Mouse (Mus musculus): ENCODE data around the gene Pknox2. TPM values are rescaled to one million over a fixed set of nuclear protein-coding genes. Genes with fewer than 3 reads are reported as not detected.
A peak's percentile ranks its signal among the peaks of the same experiment; 100 is the strongest.

Pknox2 gene
- polyA plus RNA-seq (2012; rRNA removed) = 32.2 and 37.2 TPM in 2 replicates

DNA sequence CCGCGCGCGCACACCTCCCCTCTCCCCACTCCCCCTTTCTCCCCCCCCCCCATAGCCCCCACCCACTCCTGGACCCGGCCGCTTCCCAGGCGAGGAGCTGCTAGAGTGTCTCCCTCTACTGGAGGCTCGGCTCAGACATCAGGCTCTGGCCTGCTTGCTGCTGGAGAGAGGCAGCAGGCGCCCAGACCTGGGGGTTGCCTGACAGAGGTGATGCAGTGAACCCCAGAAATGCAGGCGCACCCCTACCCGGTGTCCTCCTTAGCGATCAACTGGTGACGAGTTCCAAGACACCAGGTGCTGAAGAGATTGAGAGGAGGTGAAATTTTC, at the start of gene Pknox2:
Pknox2 (minus strand) TSS at position 49 of the 327 bp plus-strand sequence.
- H3K4me3 ChIP-seq (replicated peaks; ENCODE audit: extremely low read depth, low read depth, low read length) = peak within 1 kb of the TSS; percentile 55
- peak; percentile 69 for DNase-seq
- 1% methylated on average over 9 of the region's 13 CpGs for WGBS
- TF ChIP-seq POLR2A (IDR thresholded peaks at IDR 0.05; ENCODE audit: borderline replicate concordance, extremely low read depth, low read depth, low read length) (no peak), CTCF (IDR thresholded peaks at IDR 0.05; ENCODE audit: insufficient read depth, low read length) (peak; percentile 60)
- peaks cover 2% of the 10 kb centered on the region; the same call in 1 of the 2 replicates for H3K4me1 ChIP-seq (ENCODE audit: control insufficient read depth, insufficient read depth, low read length)

DNA sequence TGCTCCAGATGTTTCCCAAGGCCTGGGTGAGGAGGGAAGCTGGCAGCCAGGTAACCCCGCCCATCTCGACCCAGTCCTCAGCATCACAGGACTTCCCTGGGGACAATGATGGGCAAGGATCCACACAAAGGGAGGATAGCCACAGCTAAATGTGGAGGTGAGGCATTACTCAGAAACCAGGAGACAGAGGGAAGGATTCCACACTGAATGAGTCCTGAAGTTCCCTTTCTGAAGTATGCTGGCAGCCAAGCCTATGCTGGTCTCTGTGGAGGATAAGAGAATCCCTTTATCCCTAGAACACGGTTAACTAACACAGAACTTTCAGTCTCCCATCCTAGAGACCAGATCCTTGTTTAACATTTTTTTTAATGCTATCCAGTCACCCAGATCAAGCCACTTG, 40.8 kb upstream of the Pknox2 start:
- TF ChIP-seq POLR2A (IDR thresholded peaks at IDR 0.05; ENCODE audit: borderline replicate concordance, extremely low read depth, low read depth, low read length) (no peak), CTCF (IDR thresholded peaks at IDR 0.05; ENCODE audit: insufficient read depth, low read length) (no peak)
- no peak overlapping the region for H3K4me3 ChIP-seq (replicated peaks; ENCODE audit: extremely low read depth, low read depth, low read length)
- WGBS = 78% methylated on average over 3 of the region's 3 CpGs
- no peak for DNase-seq
- H3K4me1 ChIP-seq (ENCODE audit: control insufficient read depth, insufficient read depth, low read length) = no peaks in the 10 kb centered on the region

- 69% methylated on average over 5 of the region's 5 CpGs for WGBS
- no peak for TF ChIP-seq CTCF (IDR thresholded peaks at IDR 0.05; ENCODE audit: insufficient read depth, low read length)
- no peak for TF ChIP-seq POLR2A (IDR thresholded peaks at IDR 0.05; ENCODE audit: borderline replicate concordance, extremely low read depth, low read depth, low read length)
- no peak for DNase-seq
- Histone ChIP-seq H3K4me1 (ENCODE audit: control insufficient read depth, insufficient read depth, low read length) (no peaks in the 10 kb centered on the region), H3K4me3 (replicated peaks; ENCODE audit: extremely low read depth, low read depth, low read length) (no peak overlapping the region)
Observed at GRCm38 (mm10) chr9:37187407-37187806, 40.2 kb upstream of the Pknox2 start.

GRCm38 (mm10) chr9:37183176-37183575, 36.0 kb upstream of the Pknox2 start:
- no peaks in the 10 kb centered on the region for H3K4me1 ChIP-seq (ENCODE audit: control insufficient read depth, insufficient read depth, low read length)
- TF ChIP-seq POLR2A (IDR thresholded peaks at IDR 0.05; ENCODE audit: borderline replicate concordance, extremely low read depth, low read depth, low read length) (no peak), CTCF (IDR thresholded peaks at IDR 0.05; ENCODE audit: insufficient read depth, low read length) (no peak)
- no peak for DNase-seq
- WGBS = 56% methylated on average over 2 of the region's 2 CpGs
- H3K4me3 ChIP-seq (replicated peaks; ENCODE audit: extremely low read depth, low read depth, low read length) = no peak overlapping the region

GRCm38 (mm10) chr9:37181596-37181995, 34.4 kb upstream of the Pknox2 start:
- WGBS = 72% methylated on average over 5 of the region's 5 CpGs
- Histone ChIP-seq H3K4me1 (ENCODE audit: control insufficient read depth, insufficient read depth, low read length) (no peaks in the 10 kb centered on the region), H3K4me3 (replicated peaks; ENCODE audit: extremely low read depth, low read depth, low read length) (no peak overlapping the region)
- no peak for DNase-seq
- TF ChIP-seq CTCF (IDR thresholded peaks at IDR 0.05; ENCODE audit: insufficient read depth, low read length) = no peak
- TF ChIP-seq POLR2A (IDR thresholded peaks at IDR 0.05; ENCODE audit: borderline replicate concordance, extremely low read depth, low read depth, low read length) = no peak

DNA sequence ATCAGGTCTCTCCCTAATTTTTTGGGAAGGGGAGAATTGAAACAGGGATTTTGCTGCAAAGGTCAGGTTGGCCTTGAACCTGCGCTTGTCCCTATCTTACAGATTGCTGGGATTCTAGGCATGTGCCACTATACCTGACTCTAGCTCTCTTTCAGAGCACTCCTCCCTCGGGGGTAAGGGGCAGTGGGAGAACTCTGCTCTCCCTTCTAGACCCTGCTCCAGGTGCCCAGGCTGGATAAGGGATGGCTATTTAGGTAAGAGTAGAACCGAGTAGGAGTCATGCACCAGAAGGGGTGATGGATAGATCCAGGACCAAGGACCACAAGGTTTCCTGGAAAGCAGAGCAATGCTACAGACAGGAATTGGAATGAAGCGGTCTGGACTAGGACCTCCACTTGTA, 32.4 kb upstream of the Pknox2 start:
- DNase-seq = no peak
- Histone ChIP-seq H3K4me1 (ENCODE audit: control insufficient read depth, insufficient read depth, low read length) (no peaks in the 10 kb centered on the region), H3K4me3 (replicated peaks; ENCODE audit: extremely low read depth, low read depth, low read length) (no peak overlapping the region)
- no peak for TF ChIP-seq CTCF (IDR thresholded peaks at IDR 0.05; ENCODE audit: insufficient read depth, low read length)
- TF ChIP-seq POLR2A (IDR thresholded peaks at IDR 0.05; ENCODE audit: borderline replicate concordance, extremely low read depth, low read depth, low read length) = no peak
- 91% methylated on average over 4 of the region's 4 CpGs for WGBS

DNA sequence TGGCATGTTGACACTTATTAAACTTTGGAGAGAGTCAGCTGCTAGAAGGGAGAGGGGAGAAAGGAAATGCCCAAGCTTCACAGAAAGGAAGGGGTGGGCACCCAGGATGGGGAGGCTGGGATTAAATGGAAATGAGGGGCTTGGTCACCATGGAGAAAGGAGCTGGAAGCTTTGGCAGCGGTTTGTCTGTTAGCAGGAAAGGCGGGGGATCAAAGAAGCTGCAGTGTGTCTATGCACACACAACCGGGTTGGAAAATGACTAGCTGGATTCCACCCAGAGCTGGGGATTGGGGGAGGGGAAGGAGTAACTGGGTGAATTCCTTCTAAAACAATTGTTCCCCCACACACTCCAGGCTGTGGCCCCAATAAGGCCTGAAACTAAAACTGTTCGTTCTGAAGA, 31.7 kb upstream of the Pknox2 start:
- no peak for TF ChIP-seq POLR2A (IDR thresholded peaks at IDR 0.05; ENCODE audit: borderline replicate concordance, extremely low read depth, low read depth, low read length)
- no peak for TF ChIP-seq CTCF (IDR thresholded peaks at IDR 0.05; ENCODE audit: insufficient read depth, low read length)
- no peak for DNase-seq
- no peak overlapping the region for H3K4me3 ChIP-seq (replicated peaks; ENCODE audit: extremely low read depth, low read depth, low read length)
- 38% methylated on average over 4 of the region's 4 CpGs for WGBS
- no peaks in the 10 kb centered on the region for H3K4me1 ChIP-seq (ENCODE audit: control insufficient read depth, insufficient read depth, low read length)

- H3K4me3 ChIP-seq (replicated peaks; ENCODE audit: extremely low read depth, low read depth, low read length) = no peak overlapping the region
- no peak for DNase-seq
- TF ChIP-seq CTCF (IDR thresholded peaks at IDR 0.05; ENCODE audit: insufficient read depth, low read length) (no peak), POLR2A (IDR thresholded peaks at IDR 0.05; ENCODE audit: borderline replicate concordance, extremely low read depth, low read depth, low read length) (no peak)
- 76% methylated on average over 8 of the region's 8 CpGs for WGBS
- no peaks in the 10 kb centered on the region for H3K4me1 ChIP-seq (ENCODE audit: control insufficient read depth, insufficient read depth, low read length)
Observed at GRCm38 (mm10) chr9:37177551-37177950, 30.3 kb upstream of the Pknox2 start.

GRCm38 (mm10) chr9:37177107-37177506, 29.9 kb upstream of the Pknox2 start:
- 2% methylated on average over 5 of the region's 5 CpGs for WGBS
- DNase-seq = peak; percentile 41
- Histone ChIP-seq H3K4me3 (replicated peaks; ENCODE audit: extremely low read depth, low read depth, low read length) (no peak overlapping the region), H3K4me1 (ENCODE audit: control insufficient read depth, insufficient read depth, low read length) (no peaks in the 10 kb centered on the region)
- no peak for TF ChIP-seq POLR2A (IDR thresholded peaks at IDR 0.05; ENCODE audit: borderline replicate concordance, extremely low read depth, low read depth, low read length)
- peak; percentile 94 for TF ChIP-seq CTCF (IDR thresholded peaks at IDR 0.05; ENCODE audit: insufficient read depth, low read length)

DNA sequence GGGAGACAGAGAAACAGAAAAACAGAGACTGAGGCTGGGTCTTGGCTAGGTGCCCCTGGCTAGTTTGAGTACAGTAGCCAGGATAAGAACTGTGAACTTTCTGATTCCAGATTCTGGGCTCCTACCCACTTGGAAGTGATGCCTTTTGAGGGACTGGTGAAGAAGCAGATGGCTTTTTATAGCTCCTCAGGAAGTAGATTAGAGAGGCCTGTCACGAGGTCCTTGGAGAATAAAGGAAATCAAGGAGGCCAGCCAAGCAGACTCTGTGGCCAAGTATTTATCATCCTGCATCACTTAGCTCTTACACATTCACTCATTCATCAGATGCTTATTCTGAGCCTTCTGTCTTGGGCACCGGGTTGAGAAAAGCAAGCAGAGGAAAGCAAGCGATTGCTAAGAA, 28.8 kb upstream of the Pknox2 start:
- WGBS = 43% methylated on average over 3 of the region's 3 CpGs
- TF ChIP-seq CTCF (IDR thresholded peaks at IDR 0.05; ENCODE audit: insufficient read depth, low read length) = no peak
- TF ChIP-seq POLR2A (IDR thresholded peaks at IDR 0.05; ENCODE audit: borderline replicate concordance, extremely low read depth, low read depth, low read length) = no peak
- no peak for DNase-seq
- no peak overlapping the region for H3K4me3 ChIP-seq (replicated peaks; ENCODE audit: extremely low read depth, low read depth, low read length)
- no peaks in the 10 kb centered on the region for H3K4me1 ChIP-seq (ENCODE audit: control insufficient read depth, insufficient read depth, low read length)

All from lung, adult 2 months (tissue).